Mouse (Mus musculus) forebrain, embryonic 12.5 days (tissue): ENCODE data around the gene Cfc1. TPM values are rescaled to one million over a fixed set of nuclear protein-coding genes. Genes with fewer than 3 reads are reported as not detected.

Experiments used
- polyA plus RNA-seq: library from polyadenylated mRNA; unstranded; fragments of >200 nt; fragmentation: Nextera tagmentation; extraction: Ambion mirVana; gene quantifications from 2 replicates; pipeline ENCODE4 v1.2.1, GENCODE M21; 2016

Gene Cfc1
- polyA plus RNA-seq, 1 experiment from 2014 or later, result not detected

Other genes starting within 250 kb of the Cfc1 start
- 68.9 and 69.8 TPM in 2 replicates for gene Ccdc115, start 96.0 kb upstream of the Cfc1 start, polyA plus RNA-seq
- gene Imp4, start 95.8 kb upstream of the Cfc1 start, polyA plus RNA-seq, result 71.8 and 81.3 TPM in 2 replicates
- 3.3 and 5.4 TPM in 2 replicates for gene Ptpn18, start 75.9 kb upstream of the Cfc1 start, polyA plus RNA-seq
- gene Prss39, start 37.2 kb upstream of the Cfc1 start, polyA plus RNA-seq, result not detected in 2 replicates
- not detected in 2 replicates for gene Prss40, start 25.3 kb downstream of the Cfc1 start, polyA plus RNA-seq
- gene Amer3, start 44.0 kb downstream of the Cfc1 start, polyA plus RNA-seq, result 8.3 and 10.1 TPM in 2 replicates